Mouse (Mus musculus): ENCODE results near the gene Sntb2. TPM values are rescaled to one million over a fixed set of nuclear protein-coding genes. Genes with fewer than 3 reads are reported as not detected.

Sntb2 gene
- total and polyA plus RNA-seq, 2 experiments from 2014 or later: 8.5 to 21.2 TPM

DNA sequence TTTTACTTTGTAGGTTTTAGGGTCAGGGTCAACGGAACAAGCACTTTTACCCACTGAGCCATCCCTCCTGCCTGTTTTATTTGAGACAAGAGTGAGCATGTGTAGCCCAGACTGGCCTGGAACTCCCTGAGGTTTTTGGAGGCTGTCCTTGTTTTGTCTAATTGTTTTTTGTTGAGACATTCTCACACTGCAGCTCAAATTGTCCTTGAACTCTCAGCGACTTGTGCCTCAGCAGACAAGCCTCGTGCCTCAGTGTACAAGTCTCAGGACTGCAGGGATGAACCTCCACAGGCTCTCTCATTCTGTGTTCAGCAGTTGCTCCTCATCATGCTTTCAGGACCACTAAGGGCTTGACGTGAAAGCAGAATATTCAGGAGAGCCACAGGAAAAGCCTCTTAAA, 16.2 kb downstream of the Sntb2 start:
- no peaks in the 10 kb centered on the region for H3K27me3 ChIP-seq (ENCODE audit: control insufficient read depth, insufficient read depth, low read length)
- H3K4me1 ChIP-seq (ENCODE audit: control insufficient read depth, insufficient read depth): no peaks in the 10 kb centered on the region
- no peak overlapping the region for H3K9ac ChIP-seq (replicated peaks; ENCODE audit: low read depth, low read length)
- H3K4me3 ChIP-seq (ENCODE audit: low read depth, low read length): no peak overlapping the region
- TF ChIP-seq CTCF (IDR thresholded peaks at IDR 0.05; ENCODE audit: low read depth): no peak
- TF ChIP-seq EP300 (IDR thresholded peaks at IDR 0.05; ENCODE audit: low read depth): no peak
- DNase-seq (ENCODE audit: low spot score): no peak
- no peaks in the 10 kb centered on the region for H3K36me3 ChIP-seq (replicated peaks; ENCODE audit: control insufficient read depth, insufficient read depth, low read length)
- ATAC-seq (ENCODE audit: insufficient read depth, low read depth): no peak
- no peak overlapping the region for H3K4me2 ChIP-seq (ENCODE audit: low read depth, low read length)
- 56% methylated on average over 4 of the region's 4 CpGs for WGBS
- no peak overlapping the region for H3K27ac ChIP-seq (ENCODE audit: low read depth)
- no peaks in the 10 kb centered on the region for H3K9me3 ChIP-seq (replicated peaks; ENCODE audit: control insufficient read depth, low read length)

GRCm38 (mm10) chr8:106953571-106953970, 18.0 kb downstream of the Sntb2 start:
- Histone ChIP-seq H3K36me3 (replicated peaks; ENCODE audit: control insufficient read depth, insufficient read depth, low read length) (no peaks in the 10 kb centered on the region), H3K4me3 (ENCODE audit: low read depth, low read length) (no peak overlapping the region), H3K9me3 (replicated peaks; ENCODE audit: control insufficient read depth, low read length) (no peaks in the 10 kb centered on the region), H3K4me1 (ENCODE audit: control insufficient read depth, insufficient read depth) (0 out of 2 replicates have a peak, but pooled peaks cover 2% of the 10 kb centered on the region), H3K9ac (replicated peaks; ENCODE audit: low read depth, low read length) (no peak overlapping the region), H3K27ac (ENCODE audit: low read depth) (no peak overlapping the region), H3K4me2 (ENCODE audit: low read depth, low read length) (no peak overlapping the region), H3K27me3 (ENCODE audit: control insufficient read depth, insufficient read depth, low read length) (no peaks in the 10 kb centered on the region)
- no peak for DNase-seq (ENCODE audit: low spot score)
- 62% methylated on average over 4 of the region's 4 CpGs for WGBS
- TF ChIP-seq CTCF (IDR thresholded peaks at IDR 0.05; ENCODE audit: low read depth) (no peak), EP300 (IDR thresholded peaks at IDR 0.05; ENCODE audit: low read depth) (no peak)
- ATAC-seq (ENCODE audit: insufficient read depth, low read depth): no peak

DNA sequence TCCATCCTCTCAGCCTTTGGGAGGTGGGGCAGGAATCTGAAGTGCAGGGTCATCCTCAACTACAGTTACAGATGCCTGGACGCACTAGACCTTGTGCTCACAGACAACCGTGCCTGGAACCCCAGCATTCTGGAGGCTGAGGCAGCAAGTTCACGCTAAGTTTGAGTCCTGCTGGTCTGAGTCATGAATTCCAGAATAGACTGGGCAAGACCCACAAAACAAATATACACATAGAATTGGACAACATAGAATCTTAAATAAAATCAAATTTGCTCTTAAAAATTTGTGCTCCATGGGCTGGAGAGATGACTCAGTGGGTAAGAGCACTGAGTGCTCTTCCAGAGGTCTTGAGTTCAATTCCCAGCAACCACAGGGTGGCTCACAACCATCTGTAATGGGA, 21.5 kb downstream of the Sntb2 start:
- 79% methylated on average over 3 of the region's 3 CpGs for WGBS
- ATAC-seq (ENCODE audit: insufficient read depth, low read depth): no peak
- H3K27me3 ChIP-seq (ENCODE audit: control insufficient read depth, insufficient read depth, low read length): no peaks in the 10 kb centered on the region

DNA sequence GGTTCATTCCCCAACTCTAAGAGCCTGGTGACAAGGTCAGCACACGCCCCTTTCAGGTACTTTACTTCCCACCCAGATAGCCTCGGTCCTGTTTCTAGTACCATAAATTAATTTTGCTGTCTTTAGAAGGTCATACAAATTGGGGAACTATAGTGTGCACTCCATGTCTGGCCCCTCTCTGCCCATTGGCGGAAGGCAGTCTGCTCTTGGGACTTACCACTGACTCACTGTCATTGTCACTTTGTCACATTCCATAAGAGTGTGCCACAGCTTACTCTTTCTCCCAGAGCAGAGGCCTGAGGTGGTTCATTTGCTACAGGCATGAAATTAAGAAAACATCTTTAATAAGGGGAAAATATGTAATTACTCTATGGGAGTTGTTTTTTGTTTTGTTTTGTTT, 22.7 kb downstream of the Sntb2 start:
- no peaks in the 10 kb centered on the region for H3K36me3 ChIP-seq (replicated peaks; ENCODE audit: control insufficient read depth, insufficient read depth, low read length)
- H3K9me3 ChIP-seq (replicated peaks; ENCODE audit: control insufficient read depth, low read length): no peaks in the 10 kb centered on the region
- no peak overlapping the region for H3K27ac ChIP-seq (ENCODE audit: low read depth)
- 0 out of 2 replicates have a peak, but pooled peaks cover 2% of the 10 kb centered on the region for H3K4me1 ChIP-seq (ENCODE audit: control insufficient read depth, insufficient read depth)
- H3K4me3 ChIP-seq (ENCODE audit: low read depth, low read length): no peak overlapping the region
- no peak overlapping the region for H3K9ac ChIP-seq (replicated peaks; ENCODE audit: low read depth, low read length)
- DNase-seq (ENCODE audit: low spot score) (no peak), ATAC-seq (ENCODE audit: insufficient read depth, low read depth) (no peak)
- 59% methylated on average over 3 of the region's 3 CpGs for WGBS
- TF ChIP-seq CTCF (IDR thresholded peaks at IDR 0.05; ENCODE audit: low read depth) (no peak), EP300 (IDR thresholded peaks at IDR 0.05; ENCODE audit: low read depth) (no peak)
- no peaks in the 10 kb centered on the region for H3K27me3 ChIP-seq (ENCODE audit: control insufficient read depth, insufficient read depth, low read length)
- no peak overlapping the region for H3K4me2 ChIP-seq (ENCODE audit: low read depth, low read length)

More for the DNA sequence above, 21.5 kb downstream of the Sntb2 start:
- Histone ChIP-seq H3K9ac (replicated peaks; ENCODE audit: low read depth, low read length) (no peak overlapping the region), H3K4me3 (ENCODE audit: low read depth, low read length) (no peak overlapping the region), H3K36me3 (replicated peaks; ENCODE audit: control insufficient read depth, insufficient read depth, low read length) (no peaks in the 10 kb centered on the region), H3K4me1 (ENCODE audit: control insufficient read depth, insufficient read depth) (0 out of 2 replicates have a peak, but pooled peaks cover 2% of the 10 kb centered on the region), H3K27ac (ENCODE audit: low read depth) (no peak overlapping the region), H3K9me3 (replicated peaks; ENCODE audit: control insufficient read depth, low read length) (no peaks in the 10 kb centered on the region), H3K4me2 (ENCODE audit: low read depth, low read length) (no peak overlapping the region)
- TF ChIP-seq EP300 (IDR thresholded peaks at IDR 0.05; ENCODE audit: low read depth) (no peak), CTCF (IDR thresholded peaks at IDR 0.05; ENCODE audit: low read depth) (no peak)
- no peak for DNase-seq (ENCODE audit: low spot score)

- no peak for ATAC-seq (ENCODE audit: insufficient read depth, low read depth)
- Histone ChIP-seq H3K4me1 (ENCODE audit: control insufficient read depth, insufficient read depth) (0 out of 2 replicates have a peak, but pooled peaks cover 2% of the 10 kb centered on the region), H3K9me3 (replicated peaks; ENCODE audit: control insufficient read depth, low read length) (no peaks in the 10 kb centered on the region), H3K4me2 (ENCODE audit: low read depth, low read length) (no peak overlapping the region), H3K4me3 (ENCODE audit: low read depth, low read length) (no peak overlapping the region), H3K27ac (ENCODE audit: low read depth) (no peak overlapping the region), H3K27me3 (ENCODE audit: control insufficient read depth, insufficient read depth, low read length) (no peaks in the 10 kb centered on the region), H3K36me3 (replicated peaks; ENCODE audit: control insufficient read depth, insufficient read depth, low read length) (no peaks in the 10 kb centered on the region), H3K9ac (replicated peaks; ENCODE audit: low read depth, low read length) (no peak overlapping the region)
- 76% methylated on average over 2 of the region's 2 CpGs for WGBS
- no peak for DNase-seq (ENCODE audit: low spot score)
- TF ChIP-seq CTCF (IDR thresholded peaks at IDR 0.05; ENCODE audit: low read depth) (no peak), EP300 (IDR thresholded peaks at IDR 0.05; ENCODE audit: low read depth) (no peak)
Observed at GRCm38 (mm10) chr8:106959626-106960025, 24.1 kb downstream of the Sntb2 start.

GRCm38 (mm10) chr8:106962322-106962721, 26.8 kb downstream of the Sntb2 start:
- Histone ChIP-seq H3K27me3 (ENCODE audit: control insufficient read depth, insufficient read depth, low read length) (no peaks in the 10 kb centered on the region), H3K27ac (ENCODE audit: low read depth) (peak overlapping the region; percentile 62), H3K4me1 (ENCODE audit: control insufficient read depth, insufficient read depth) (0 out of 2 replicates have a peak, but pooled peaks cover 2% of the 10 kb centered on the region), H3K4me2 (ENCODE audit: low read depth, low read length) (no peak overlapping the region), H3K4me3 (ENCODE audit: low read depth, low read length) (no peak overlapping the region), H3K9ac (replicated peaks; ENCODE audit: low read depth, low read length) (0 out of 2 replicates have a peak overlapping the region, but pooled peaks have one; percentile 26), H3K36me3 (replicated peaks; ENCODE audit: control insufficient read depth, insufficient read depth, low read length) (no peaks in the 10 kb centered on the region), H3K9me3 (replicated peaks; ENCODE audit: control insufficient read depth, low read length) (no peaks in the 10 kb centered on the region)
- no peak for ATAC-seq (ENCODE audit: insufficient read depth, low read depth)
- no peak for TF ChIP-seq CTCF (IDR thresholded peaks at IDR 0.05; ENCODE audit: low read depth)
- TF ChIP-seq EP300 (IDR thresholded peaks at IDR 0.05; ENCODE audit: low read depth): no peak
- 61% methylated on average over 3 of the region's 3 CpGs for WGBS
- no peak for DNase-seq (ENCODE audit: low spot score)

Measured in heart, postnatal 0 days (tissue).